Mouse (Mus musculus): ENCODE data around the gene Thap7. TPM values are rescaled to one million over a fixed set of nuclear protein-coding genes. Genes with fewer than 3 reads are reported as not detected.
A peak's percentile ranks its signal among the peaks of the same experiment; 100 is the strongest.

The Thap7 gene
- polyA plus RNA-seq (2015; fragmentation: Nextera tagmentation; extraction: Ambion mirVana): 58.3 and 59.2 TPM in 2 replicates

DNA sequence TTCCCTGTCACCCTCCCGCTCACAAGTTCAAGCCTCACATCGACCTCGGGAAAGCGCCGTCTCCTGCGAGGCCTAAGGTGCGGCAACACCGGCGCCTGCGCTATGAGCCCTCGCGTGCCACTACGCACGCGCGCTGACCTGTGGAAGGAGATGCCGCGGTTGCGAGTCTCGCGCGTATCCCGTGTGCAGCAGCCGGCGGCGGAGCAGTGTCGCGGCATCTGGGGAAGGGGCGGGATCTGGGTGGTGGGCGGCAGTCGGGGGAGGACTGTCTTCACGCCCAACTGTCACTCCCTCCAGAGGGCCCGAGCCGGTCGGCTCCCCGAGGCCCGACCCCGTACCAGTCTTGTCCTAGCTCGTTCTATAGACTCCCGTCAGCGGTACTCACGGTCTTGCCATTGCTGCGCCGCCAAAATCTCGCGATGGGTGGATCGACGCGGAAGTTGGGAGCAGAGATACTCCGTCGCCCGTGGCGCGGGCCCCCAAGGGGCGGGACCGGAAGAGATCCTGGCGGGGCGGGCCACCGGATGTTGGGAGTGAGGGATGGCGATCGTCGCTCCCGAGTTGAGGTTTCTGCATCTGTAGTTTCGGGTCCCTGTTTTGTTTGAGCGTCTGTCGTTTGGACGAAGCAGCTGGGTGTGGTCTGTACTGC is at the start of gene Thap7:
Thap7 (minus strand) TSS at position 497 of the 649 bp plus-strand sequence.
- Histone ChIP-seq H3K9me3 (replicated peaks) (no peaks in the 10 kb centered on the region), H3K4me3 (peak within 1 kb of the TSS; percentile 71), H3K9ac (peak within 1 kb of the TSS; percentile 90), H3K27ac (peak within 1 kb of the TSS; percentile 96), H3K4me2 (peak within 1 kb of the TSS; percentile 95), H3K36me3 (ENCODE audit: poor library complexity, severe bottlenecking) (peaks cover 33% of the 10 kb centered on the region), H3K4me1 (peaks cover 21% of the 10 kb centered on the region), H3K27me3 (no peaks in the 10 kb centered on the region)
- under 1% methylated on average over 67 of the region's 67 CpGs for WGBS
- ATAC-seq: peak; percentile 98

DNA sequence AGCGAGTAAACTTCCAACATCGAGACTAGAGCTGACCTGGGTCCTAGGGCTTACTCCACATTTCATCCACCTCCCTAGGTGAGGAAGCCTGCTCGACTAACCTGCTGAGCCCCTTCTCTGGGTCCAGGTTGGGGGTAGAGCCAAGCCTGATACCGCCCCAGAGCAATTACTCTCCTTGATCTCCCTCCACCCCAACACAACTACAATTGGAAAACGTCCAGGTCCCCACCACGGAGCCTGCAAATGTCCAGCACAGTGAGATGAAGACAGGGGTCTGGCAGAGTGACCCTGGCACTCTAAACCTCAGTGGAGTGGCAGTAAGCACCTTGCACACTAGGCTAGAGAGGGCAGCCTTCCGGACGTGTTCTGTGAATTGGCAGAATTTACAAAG is 45.9 kb upstream of the Thap7 start:
- H3K4me3 ChIP-seq: peak overlapping the region; percentile 48
- peaks cover 40% of the 10 kb centered on the region for H3K27me3 ChIP-seq
- WGBS: 15% methylated on average over 8 of the region's 8 CpGs
- no peaks in the 10 kb centered on the region for H3K36me3 ChIP-seq (ENCODE audit: poor library complexity, severe bottlenecking)
- no peak overlapping the region for H3K27ac ChIP-seq
- H3K9me3 ChIP-seq (replicated peaks): no peaks in the 10 kb centered on the region
- ATAC-seq: no peak
- peaks cover 13% of the 10 kb centered on the region; the same call in 1 of the 2 replicates for H3K4me1 ChIP-seq
- peak overlapping the region; percentile 64 for H3K9ac ChIP-seq
- H3K4me2 ChIP-seq: peak overlapping the region; percentile 72

DNA sequence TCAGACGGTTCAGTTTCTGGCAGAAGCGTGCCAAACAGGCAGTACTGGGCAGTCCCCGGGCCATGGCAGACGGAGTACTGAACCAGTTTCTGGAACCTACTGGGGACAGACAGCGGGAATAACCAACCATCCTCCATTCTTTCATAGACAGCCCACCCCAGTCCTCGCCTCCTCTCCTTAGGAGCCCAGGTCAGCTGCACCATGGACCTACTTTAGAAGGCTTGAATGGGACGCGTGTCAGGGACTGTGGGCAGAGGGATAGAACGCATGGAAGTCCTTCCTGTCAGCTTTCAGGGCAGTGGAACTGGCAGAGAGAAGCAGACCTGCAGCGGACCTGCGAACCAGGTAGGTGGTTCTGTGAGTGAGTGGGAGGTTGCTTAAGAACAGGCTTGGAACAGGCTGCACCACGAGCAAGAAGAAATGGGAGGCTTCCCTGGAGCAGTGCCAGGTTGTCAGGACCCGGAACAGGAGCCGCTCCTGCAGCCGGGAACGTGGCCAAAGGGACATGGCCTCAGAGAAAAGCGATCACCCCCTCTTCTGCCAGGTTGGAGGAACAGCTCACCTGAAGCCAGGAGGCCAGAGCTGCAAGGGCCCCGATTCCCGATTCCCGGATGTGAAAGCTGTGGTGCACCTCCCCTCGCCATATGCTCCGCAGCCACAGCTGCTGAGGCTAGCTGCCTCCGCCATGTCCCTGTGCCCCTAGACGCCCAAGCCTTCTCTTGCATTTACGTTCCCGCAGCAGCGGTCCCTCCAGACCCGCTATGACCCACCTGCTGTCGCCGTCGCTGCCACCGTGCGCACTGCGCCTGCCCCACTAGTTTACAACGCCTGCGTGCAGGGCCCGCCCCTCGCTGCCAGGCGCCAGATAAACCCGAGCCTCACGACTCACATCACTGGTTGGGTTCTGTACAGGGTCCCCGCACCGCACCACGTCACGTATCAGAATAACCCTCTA is 45.2 kb upstream of the Thap7 start:
- Histone ChIP-seq H3K9ac (peak overlapping the region; percentile 64), H3K9me3 (replicated peaks) (no peaks in the 10 kb centered on the region), H3K27ac (no peak overlapping the region), H3K27me3 (peaks cover 40% of the 10 kb centered on the region), H3K4me3 (peak overlapping the region; percentile 48), H3K4me1 (peaks cover 13% of the 10 kb centered on the region; the same call in 1 of the 2 replicates), H3K36me3 (ENCODE audit: poor library complexity, severe bottlenecking) (no peaks in the 10 kb centered on the region), H3K4me2 (peak overlapping the region; percentile 72)
- ATAC-seq: peak; percentile 89
- 15% methylated on average over 44 of the region's 45 CpGs for WGBS

DNA sequence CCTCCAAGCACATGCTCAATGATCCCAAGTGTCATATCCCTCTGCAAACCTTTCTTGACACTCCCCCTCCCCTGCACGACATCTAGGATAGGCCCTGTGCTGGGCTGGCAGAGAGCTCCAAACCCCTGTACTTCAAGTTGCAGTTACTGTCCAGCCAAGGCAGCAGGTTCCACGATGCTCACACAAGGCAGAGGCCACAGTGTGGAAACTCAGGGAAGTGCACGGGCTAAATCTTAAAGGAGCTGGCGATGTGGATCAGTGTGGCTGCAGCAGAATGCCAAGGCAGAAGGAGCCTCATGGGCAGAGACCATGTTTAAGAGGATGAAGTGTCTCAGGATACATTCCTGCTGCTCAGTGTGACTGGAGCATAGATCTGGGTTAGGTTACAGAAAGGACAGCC is 35.2 kb upstream of the Thap7 start:
- Histone ChIP-seq H3K36me3 (ENCODE audit: poor library complexity, severe bottlenecking) (no peaks in the 10 kb centered on the region), H3K9me3 (replicated peaks) (no peaks in the 10 kb centered on the region), H3K27me3 (peaks cover 18% of the 10 kb centered on the region), H3K9ac (no peak overlapping the region), H3K4me2 (no peak overlapping the region), H3K4me1 (peaks cover 12% of the 10 kb centered on the region), H3K4me3 (no peak overlapping the region), H3K27ac (no peak overlapping the region)
- 26% methylated on average over 4 of the region's 4 CpGs for WGBS
- no peak for ATAC-seq

DNA sequence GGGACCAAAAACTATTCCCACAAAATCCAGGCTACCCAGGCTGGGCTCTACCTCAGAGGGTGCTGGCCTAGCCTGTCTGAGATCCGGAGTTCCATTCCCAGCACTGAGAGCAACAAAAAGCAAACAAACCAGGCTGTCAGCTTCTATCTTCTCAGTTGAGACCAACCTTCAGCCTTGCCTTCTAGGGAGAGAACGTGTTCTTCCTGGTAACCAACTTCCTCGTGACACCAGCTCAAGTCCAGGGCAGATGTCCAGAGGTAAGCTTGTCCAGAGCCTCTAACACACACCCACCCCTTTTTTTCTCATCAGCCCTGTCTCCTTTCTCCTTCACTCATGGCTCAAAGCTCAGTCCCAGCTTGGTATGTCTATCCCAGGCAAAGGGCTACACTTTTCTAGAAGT is 33.8 kb upstream of the Thap7 start:
- H3K27me3 ChIP-seq: peaks cover 18% of the 10 kb centered on the region
- no peak overlapping the region for H3K9ac ChIP-seq
- no peaks in the 10 kb centered on the region for H3K36me3 ChIP-seq (ENCODE audit: poor library complexity, severe bottlenecking)
- no peak overlapping the region for H3K4me2 ChIP-seq
- H3K27ac ChIP-seq: no peak overlapping the region
- WGBS: 75% methylated on average over 3 of the region's 3 CpGs
- no peaks in the 10 kb centered on the region for H3K9me3 ChIP-seq (replicated peaks)
- peaks cover 20% of the 10 kb centered on the region for H3K4me1 ChIP-seq
- no peak for ATAC-seq
- no peak overlapping the region for H3K4me3 ChIP-seq

DNA sequence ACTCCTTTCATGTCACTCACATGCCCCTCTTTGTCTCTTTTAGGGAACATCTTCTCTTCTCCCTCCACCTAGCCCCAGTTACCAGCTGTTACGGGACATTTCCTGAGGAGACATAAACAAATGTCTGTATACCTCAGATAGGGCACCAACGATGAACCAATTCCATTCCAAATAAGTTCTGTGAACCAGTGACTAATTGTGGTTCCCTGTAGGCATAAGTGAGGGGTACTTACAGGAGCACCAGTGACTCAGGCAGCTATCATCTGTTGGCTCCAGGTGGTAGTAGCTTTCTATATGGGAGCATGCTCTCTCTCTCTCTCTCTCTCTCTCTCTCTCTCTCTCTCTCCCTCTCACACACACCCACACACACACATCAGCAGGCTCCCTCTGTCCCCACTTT is 33.3 kb upstream of the Thap7 start:
- H3K4me2 ChIP-seq: no peak overlapping the region
- no peak overlapping the region for H3K9ac ChIP-seq

DNA sequence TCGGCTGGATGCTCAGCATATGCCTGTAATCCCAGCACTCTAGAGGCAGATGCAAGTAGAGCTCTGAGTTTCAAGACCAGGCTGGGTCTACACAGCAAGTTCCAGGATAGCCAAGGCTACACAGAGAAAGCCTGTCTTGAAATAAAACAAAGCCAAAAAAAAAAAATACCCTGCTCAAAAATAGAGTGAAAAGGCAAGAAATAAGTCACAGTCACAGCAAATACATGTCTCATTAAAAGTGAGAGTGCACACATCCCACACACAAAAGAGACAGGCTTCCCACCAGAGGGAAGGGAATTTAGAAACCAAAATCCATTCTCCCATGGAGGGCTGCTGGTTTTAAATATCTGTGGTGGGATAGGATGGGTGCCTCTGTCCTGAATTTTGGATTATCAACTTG is 32.6 kb upstream of the Thap7 start:
- no peak overlapping the region for H3K9ac ChIP-seq
- 21% methylated on average over 1 of the region's 1 CpGs for WGBS
- no peak overlapping the region for H3K4me3 ChIP-seq
- H3K36me3 ChIP-seq (ENCODE audit: poor library complexity, severe bottlenecking): no peaks in the 10 kb centered on the region
- ATAC-seq: no peak
- H3K9me3 ChIP-seq (replicated peaks): no peaks in the 10 kb centered on the region
- peaks cover 29% of the 10 kb centered on the region for H3K4me1 ChIP-seq
- no peak overlapping the region for H3K4me2 ChIP-seq
- H3K27me3 ChIP-seq: peaks cover 18% of the 10 kb centered on the region
- H3K27ac ChIP-seq: no peak overlapping the region

More for the DNA sequence above, 33.3 kb upstream of the Thap7 start:
- 80% methylated on average over 2 of the region's 2 CpGs for WGBS
- Histone ChIP-seq H3K4me1 (peaks cover 23% of the 10 kb centered on the region), H3K9me3 (replicated peaks) (no peaks in the 10 kb centered on the region), H3K27me3 (peaks cover 18% of the 10 kb centered on the region), H3K4me3 (no peak overlapping the region), H3K27ac (no peak overlapping the region), H3K36me3 (ENCODE audit: poor library complexity, severe bottlenecking) (no peaks in the 10 kb centered on the region)
- no peak for ATAC-seq

DNA sequence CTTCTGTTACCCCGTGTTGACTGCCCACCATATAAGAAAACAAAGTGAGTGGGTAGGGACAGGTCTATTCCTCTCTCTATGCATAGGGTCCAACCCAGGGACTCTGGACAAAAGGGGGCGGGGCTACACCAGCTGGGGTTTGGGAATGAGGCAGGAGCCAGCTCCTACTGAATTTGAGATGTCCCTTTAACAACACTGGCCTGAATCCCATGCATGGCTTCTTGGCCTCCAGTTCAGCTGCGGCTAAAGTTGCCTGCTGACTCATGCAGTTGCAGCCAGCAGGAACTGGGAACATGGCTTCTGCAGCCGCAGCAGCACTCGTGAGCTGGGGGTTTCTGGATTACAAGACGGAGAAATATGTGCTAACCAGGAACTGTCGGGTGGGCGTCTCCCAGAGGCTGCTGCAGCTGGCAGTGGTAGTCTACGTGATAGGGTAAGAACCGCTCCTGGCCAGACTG is 30.8 kb upstream of the Thap7 start, which contains the start of gene P2rx6:
P2rx6 (plus strand) TSS at position 135 of the 458 bp plus-strand sequence.
- 3% methylated on average over 10 of the region's 10 CpGs for WGBS
- peak within 1 kb of the TSS; percentile 15; the same call in 1 of the 2 replicates for H3K4me3 ChIP-seq

DNA sequence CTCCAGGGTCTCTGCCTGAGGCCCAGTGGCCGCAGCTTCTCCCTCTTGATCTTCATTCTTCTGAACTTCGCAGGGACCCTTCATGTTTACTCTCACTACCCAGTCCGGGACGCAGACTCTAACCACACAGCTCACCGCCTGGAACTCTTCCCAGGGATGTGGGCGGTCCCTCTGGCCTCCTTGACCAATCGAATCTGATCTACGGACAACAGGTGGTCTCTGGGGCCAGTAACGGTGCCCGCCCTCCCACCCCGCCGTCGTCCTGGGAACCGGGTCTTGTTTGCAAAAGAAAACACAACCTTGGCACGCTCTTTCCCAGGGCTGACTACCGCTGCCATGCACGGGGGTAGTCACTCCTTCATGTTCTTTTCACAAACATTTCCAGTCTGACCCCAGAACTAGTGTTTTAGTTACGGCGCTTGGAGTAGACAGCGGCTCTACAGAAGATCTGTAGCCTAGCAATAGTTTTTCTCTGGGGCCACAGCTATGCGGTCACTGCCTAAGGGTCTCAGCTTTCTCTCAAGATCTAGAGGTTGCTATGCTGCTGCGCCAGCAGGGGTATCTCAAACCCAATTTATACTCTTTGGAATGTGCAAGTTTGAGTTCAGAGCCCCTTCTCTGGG is 30.3 kb upstream of the Thap7 start, which contains the start of gene Lrrc74b:
Lrrc74b (minus strand) TSS at position 120 of the 623 bp plus-strand sequence.
- under 1% methylated on average over 22 of the region's 22 CpGs for WGBS
- Histone ChIP-seq H3K27ac (0 out of 2 replicates have a peak within 1 kb of the TSS, but pooled peaks have one; percentile 26), H3K27me3 (peaks cover 10% of the 10 kb centered on the region; the same call in 1 of the 2 replicates), H3K4me2 (peak within 1 kb of the TSS; percentile 58), H3K4me3 (peak within 1 kb of the TSS; percentile 15; the same call in 1 of the 2 replicates), H3K9ac (peak within 1 kb of the TSS; percentile 27; the same call in 1 of the 2 replicates), H3K36me3 (ENCODE audit: poor library complexity, severe bottlenecking) (no peaks in the 10 kb centered on the region), H3K4me1 (peaks cover 35% of the 10 kb centered on the region), H3K9me3 (replicated peaks) (no peaks in the 10 kb centered on the region)
- peak; percentile 67 for ATAC-seq

More for the DNA sequence above, 30.8 kb upstream of the Thap7 start, which contains the start of gene P2rx6:
- H3K9ac ChIP-seq: peak within 1 kb of the TSS; percentile 27; the same call in 1 of the 2 replicates
- no peaks in the 10 kb centered on the region for H3K36me3 ChIP-seq (ENCODE audit: poor library complexity, severe bottlenecking)
- ATAC-seq: peak; percentile 52
- H3K4me1 ChIP-seq: peaks cover 35% of the 10 kb centered on the region
- 0 out of 2 replicates have a peak within 1 kb of the TSS, but pooled peaks have one; percentile 26 for H3K27ac ChIP-seq
- peaks cover 10% of the 10 kb centered on the region; the same call in 1 of the 2 replicates for H3K27me3 ChIP-seq
- no peaks in the 10 kb centered on the region for H3K9me3 ChIP-seq (replicated peaks)
- peak within 1 kb of the TSS; percentile 58 for H3K4me2 ChIP-seq

DNA sequence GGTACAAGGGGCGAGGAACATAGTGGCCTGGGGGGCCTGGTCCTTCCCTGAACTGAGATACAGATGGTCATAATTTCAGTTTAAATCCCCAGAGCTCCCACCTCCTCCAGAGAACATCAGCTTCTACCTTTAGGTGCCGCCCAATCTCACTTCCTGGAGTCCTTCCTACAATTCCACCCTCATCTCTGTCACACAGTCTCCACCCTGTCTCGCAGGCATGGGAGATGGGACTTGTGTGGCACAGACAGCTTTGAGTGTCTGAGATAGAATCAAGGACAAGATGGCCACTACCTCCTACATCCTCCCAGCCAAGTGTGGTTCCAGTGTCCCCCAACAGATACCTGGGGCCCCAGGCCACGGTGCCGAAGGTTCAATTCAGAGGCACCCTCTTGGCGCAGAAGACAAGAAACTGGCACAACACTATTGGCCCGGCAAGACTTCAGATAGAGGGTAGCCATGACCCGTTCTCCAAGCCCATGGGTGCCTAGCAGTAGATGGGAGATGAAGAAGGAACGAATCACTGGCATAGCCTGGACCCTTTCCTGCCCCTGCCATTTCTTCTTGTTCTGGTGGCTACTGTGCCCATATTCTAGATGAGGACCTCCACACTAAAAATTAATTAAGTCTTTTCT is 28.6 kb upstream of the Thap7 start:
- H3K9me3 ChIP-seq (replicated peaks): no peaks in the 10 kb centered on the region
- no peak for ATAC-seq
- no peak overlapping the region for H3K27ac ChIP-seq
- peaks cover 10% of the 10 kb centered on the region; the same call in 1 of the 2 replicates for H3K27me3 ChIP-seq
- H3K4me1 ChIP-seq: peaks cover 43% of the 10 kb centered on the region
- peak overlapping the region; percentile 28; the same call in 1 of the 2 replicates for H3K4me2 ChIP-seq
- H3K4me3 ChIP-seq: no peak overlapping the region
- 66% methylated on average over 9 of the region's 9 CpGs for WGBS
- H3K36me3 ChIP-seq (ENCODE audit: poor library complexity, severe bottlenecking): no peaks in the 10 kb centered on the region
- no peak overlapping the region for H3K9ac ChIP-seq

DNA sequence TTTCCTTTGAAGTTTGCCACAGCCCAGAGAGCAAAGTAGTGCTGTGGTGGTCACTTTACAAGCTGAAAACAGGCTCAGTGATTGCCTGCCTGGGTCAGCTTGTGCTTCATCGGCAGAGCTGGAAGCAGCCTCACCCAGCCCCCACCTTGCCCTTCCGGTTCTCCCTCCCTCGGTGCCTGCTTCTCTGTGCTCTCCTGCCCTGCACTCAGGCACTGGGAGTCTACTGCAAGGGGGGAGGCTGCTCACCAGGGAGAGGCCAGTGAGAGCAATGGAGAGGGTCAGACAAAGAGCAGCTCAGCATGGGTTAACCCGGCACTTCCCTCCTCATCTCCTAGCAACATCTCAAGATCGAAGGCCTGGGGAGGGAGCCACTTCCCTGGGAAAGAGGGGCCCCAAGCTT is 27.9 kb upstream of the Thap7 start:
- 0% methylated on average over 5 of the region's 5 CpGs for WGBS
- no peak overlapping the region for H3K4me3 ChIP-seq
- H3K27me3 ChIP-seq: peaks cover 10% of the 10 kb centered on the region; the same call in 1 of the 2 replicates
- H3K4me2 ChIP-seq: peak overlapping the region; percentile 28
- no peak overlapping the region for H3K9ac ChIP-seq
- H3K27ac ChIP-seq: no peak overlapping the region
- H3K4me1 ChIP-seq: peaks cover 50% of the 10 kb centered on the region
- ATAC-seq: 0 out of 2 replicates have a peak, but pooled peaks have one; percentile 19
- H3K36me3 ChIP-seq (ENCODE audit: poor library complexity, severe bottlenecking): no peaks in the 10 kb centered on the region
- H3K9me3 ChIP-seq (replicated peaks): no peaks in the 10 kb centered on the region

Data from forebrain, embryonic 13.5 days (tissue).